Mouse (Mus musculus): ENCODE results near the gene C530008M17Rik. TPM values are rescaled to one million over a fixed set of nuclear protein-coding genes. Genes with fewer than 3 reads are reported as not detected.

The C530008M17Rik gene
- 10 to 100 TPM; 85.4 to 87.6 TPM for total RNA-seq (2021)
- long read RNA-seq, experiment 1, partial matches to known transcripts = 9 of 19 reads
- long read RNA-seq, experiment 1, other reads (novel, unspliced or antisense) = 10 of 19 reads
- long read RNA-seq, experiment 2, partial matches to known transcripts = 5 of 20 reads
- long read RNA-seq, experiment 2, other reads (novel, unspliced or antisense) = 15 of 20 reads

DNA sequence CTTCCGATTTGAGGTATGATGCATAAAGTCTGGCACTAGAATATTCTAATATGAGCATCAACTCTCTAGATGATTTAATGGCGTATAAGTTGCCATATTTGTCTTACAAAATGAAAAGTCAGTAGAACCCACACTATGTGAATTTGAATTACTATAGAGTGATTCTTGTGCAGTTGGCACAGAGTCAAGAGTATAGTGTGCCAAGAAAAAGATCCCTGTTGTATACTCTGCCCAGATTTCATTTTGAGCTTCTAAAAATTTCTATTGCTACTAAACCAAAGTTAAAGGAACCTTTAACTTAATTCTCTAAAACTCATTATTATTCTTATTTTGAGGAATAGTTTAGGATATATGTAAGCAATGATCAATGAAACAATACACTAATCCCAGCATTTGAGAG, at the start of gene C530008M17Rik:
Gene C530008M17Rik, plus strand, starts transcription at position 301 of the 400 bp plus-strand sequence.
- intact Hi-C loops (cut with DNase I) = loop anchor here (5.0 kb wide), 2 partner anchors 69 to 186 kb away; partner anchors contain the start of gene Cep135

GRCm38 (mm10) chr5:76609702-76610370, 46.5 kb upstream of the C530008M17Rik start:
- intact Hi-C loops (cut with DNase I) = no loop called here
- no peak for DNase-seq (ENCODE audit: low spot score in 2 of 2)

More for the DNA sequence above, at the start of gene C530008M17Rik:
- DNase-seq (ENCODE audit: low spot score in 2 of 2) = no peak

DNA sequence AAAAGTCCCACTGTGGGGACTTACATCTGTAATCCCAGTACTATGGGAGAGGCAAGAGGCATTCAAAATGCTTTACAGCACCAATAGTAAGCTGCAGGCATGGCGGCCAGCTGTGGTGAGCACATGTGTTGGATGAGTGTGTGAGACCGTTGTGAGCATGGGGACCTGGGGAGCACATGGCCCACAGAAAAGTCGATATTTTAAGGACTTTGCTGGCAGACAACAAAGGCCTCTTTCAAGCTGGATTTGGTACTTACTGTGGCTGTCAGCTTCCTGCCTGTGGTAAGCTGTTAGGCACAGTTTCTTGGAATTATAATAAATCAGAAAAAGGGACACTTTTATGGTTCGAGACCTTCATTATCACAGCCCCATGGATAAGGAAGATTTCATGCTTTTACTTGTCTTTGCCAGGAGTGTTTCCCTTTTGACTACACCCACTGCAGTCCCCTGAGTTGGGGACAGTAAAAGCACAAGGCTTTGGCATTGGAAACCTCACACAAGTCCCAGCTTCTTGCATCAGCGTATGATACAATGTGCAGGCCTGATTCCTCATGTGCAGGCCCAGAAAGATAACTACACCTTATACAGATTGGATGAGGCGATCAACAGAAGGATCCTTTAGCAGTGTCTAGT, 43.3 kb upstream of the C530008M17Rik start:
- DNase-seq (ENCODE audit: low spot score in 2 of 2) = no peak
- intact Hi-C loops (cut with DNase I) = no loop called here

DNA sequence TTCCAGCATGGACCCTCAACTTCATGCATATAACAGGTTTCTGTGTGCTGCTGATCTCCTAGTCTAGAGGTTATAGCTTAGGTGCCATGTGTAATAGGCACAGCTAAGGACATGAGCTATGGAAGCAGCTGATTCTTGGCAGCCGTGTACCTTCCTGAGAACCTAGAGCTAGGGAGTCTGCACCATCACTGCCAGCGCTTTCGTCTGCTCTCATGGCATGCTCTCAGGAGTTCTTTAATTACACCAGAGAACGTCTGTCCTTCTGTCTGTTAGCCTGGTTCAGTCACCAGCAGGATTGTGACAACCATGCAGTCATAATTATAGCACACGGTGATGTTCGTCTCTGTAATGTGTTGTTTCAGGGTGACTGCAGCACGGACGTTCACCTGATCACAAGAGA, 41.0 kb upstream of the C530008M17Rik start:
- DNase-seq (ENCODE audit: low spot score in 2 of 2) = peak in 1 of 2 experiments; percentile 26
- intact Hi-C loops (cut with DNase I) = no loop called here

GRCm38 (mm10) chr5:76616196-76616747, 40.0 kb upstream of the C530008M17Rik start:
- intact Hi-C loops (cut with DNase I) = no loop called here
- no peak for DNase-seq (ENCODE audit: low spot score in 2 of 2)

GRCm38 (mm10) chr5:76618750-76619149, 37.6 kb upstream of the C530008M17Rik start:
- no peak for DNase-seq (ENCODE audit: low spot score in 2 of 2)
- intact Hi-C loops (cut with DNase I) = no loop called here

DNA sequence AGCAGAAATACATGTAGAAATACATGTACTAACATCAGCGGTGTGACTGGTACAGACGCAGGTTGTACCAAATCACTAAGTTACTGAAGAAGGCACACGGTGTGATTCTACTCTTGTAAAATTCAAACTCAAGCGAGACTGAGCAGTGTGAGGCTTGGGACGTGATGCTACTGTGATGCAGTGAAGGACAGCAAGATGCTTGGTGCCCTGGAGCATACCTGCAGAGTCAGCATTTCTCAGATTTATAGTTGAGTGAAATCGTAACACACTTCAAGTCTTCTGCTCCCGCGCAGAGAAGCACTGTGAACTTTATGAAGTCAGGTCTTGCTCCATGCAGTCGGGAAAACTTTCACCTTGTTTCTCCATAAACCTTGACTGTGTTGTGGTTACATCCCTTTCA, 32.6 kb upstream of the C530008M17Rik start:
- no peak for DNase-seq (ENCODE audit: low spot score in 2 of 2)
- intact Hi-C loops (cut with DNase I) = no loop called here

DNA sequence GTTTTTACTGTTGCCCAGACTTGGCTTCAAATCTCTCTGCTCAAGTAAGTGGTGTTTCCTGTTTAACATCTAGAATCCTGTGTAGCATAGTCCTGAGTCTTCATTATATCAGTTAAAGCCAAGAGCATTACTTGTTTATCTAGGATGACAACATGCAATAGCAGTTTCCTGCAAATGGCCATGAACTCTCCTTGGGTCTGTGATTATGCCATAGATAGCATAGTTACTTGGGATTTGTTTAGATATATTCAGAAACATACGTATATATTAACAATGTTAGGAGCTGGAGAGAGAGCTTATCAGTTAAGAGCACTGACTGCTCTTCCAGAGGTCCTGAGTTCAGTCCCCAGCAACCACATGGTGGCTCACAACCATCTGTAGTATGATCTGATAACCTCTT, 28.5 kb upstream of the C530008M17Rik start:
- intact Hi-C loops (cut with DNase I) = no loop called here
- DNase-seq (ENCODE audit: low spot score in 2 of 2) = no peak

GRCm38 (mm10) chr5:76634012-76634411, 22.3 kb upstream of the C530008M17Rik start:
- intact Hi-C loops (cut with DNase I) = no loop called here
- no peak for DNase-seq (ENCODE audit: low spot score in 2 of 2)

DNA sequence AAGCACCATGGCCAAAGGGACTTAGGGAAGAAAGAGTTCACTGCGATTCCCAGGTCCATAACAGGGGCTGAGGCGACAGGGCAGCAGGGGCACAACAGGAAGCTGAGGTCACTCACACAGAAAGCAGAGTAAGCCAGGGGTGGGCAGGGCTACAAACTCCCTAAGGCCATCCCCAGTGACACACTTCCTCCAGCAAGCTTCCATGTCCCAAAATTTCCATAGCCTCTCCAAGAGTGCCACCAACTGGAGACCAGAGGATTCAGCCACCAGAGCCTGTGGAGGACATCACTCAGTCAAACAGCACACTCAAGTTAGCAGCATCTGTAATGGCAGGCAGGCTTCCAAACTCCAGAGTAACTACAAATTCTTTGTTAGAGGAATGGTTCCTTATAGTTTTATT, 20.7 kb upstream of the C530008M17Rik start:
- DNase-seq (ENCODE audit: low spot score in 2 of 2) = no peak
- intact Hi-C loops (cut with DNase I) = no loop called here

DNA sequence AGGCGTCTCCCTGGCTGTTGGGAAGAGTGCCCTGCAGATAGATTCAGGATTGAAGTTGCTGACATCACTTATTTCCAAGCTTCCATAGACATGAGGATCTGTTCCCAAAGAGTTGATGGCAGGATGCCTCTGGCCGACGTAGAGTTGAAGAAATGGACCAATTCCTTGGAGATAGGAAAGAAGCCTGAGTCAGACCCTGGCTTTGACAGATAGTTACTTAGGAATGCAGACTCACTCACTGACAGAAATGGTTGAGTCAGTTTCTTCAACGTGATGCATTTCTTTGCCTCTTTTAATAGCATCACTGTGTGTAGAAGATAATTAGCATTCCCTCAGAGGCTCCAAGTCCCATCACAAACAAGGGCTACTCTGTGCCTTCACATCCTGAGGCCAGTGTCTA, 14.2 kb upstream of the C530008M17Rik start:
- intact Hi-C loops (cut with DNase I) = no loop called here
- peak in 1 of 2 experiments; percentile 13 for DNase-seq (ENCODE audit: low spot score in 2 of 2)

DNA sequence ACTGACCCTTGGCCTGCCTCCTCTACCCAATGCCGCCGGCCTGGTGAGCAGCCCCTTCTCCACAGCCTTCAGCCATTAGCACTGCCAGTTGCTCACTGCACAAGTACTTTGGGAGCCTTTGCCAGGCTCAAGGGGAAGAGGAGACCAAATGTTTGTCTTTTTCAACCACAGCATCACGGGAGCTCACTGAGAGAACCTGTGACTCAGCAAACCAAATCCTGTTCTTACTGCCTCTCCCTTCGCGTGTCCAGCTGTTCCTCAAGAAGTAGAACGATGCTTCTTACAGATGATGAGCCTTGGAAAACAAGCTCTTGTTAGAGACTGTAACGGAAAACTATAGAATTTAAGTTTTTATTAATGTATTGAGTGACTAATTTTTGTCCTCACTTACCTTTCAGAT, 12.1 kb upstream of the C530008M17Rik start:
- intact Hi-C loops (cut with DNase I) = no loop called here
- DNase-seq (ENCODE audit: low spot score in 2 of 2) = no peak

GRCm38 (mm10) chr5:76645091-76645868, 11.0 kb upstream of the C530008M17Rik start:
- no peak for DNase-seq (ENCODE audit: low spot score in 2 of 2)
- intact Hi-C loops (cut with DNase I) = no loop called here

DNA sequence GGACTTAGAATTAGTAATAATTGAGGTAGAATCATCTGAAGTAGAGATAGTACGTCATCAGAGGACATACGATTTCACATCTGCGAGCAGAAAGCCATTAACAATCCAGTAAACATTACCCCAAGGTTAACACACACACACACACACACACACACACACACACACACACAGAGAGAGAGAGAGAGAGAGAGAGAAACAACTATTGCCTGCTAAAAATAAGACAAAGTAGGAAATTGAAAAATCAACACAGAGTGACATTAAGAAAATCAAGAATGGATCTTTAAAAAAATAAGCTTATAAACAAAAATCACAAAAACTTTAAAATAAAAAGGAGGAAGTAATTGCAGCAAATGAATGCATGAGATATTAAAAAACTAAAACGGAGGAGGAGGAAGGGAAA, 6.4 kb upstream of the C530008M17Rik start:
- DNase-seq (ENCODE audit: low spot score in 2 of 2) = no peak
- intact Hi-C loops (cut with DNase I) = no loop called here

- DNase-seq (ENCODE audit: low spot score in 2 of 2) = no peak
- intact Hi-C loops (cut with DNase I) = no loop called here
Observed at GRCm38 (mm10) chr5:76651151-76651725, 5.1 kb upstream of the C530008M17Rik start.

DNA sequence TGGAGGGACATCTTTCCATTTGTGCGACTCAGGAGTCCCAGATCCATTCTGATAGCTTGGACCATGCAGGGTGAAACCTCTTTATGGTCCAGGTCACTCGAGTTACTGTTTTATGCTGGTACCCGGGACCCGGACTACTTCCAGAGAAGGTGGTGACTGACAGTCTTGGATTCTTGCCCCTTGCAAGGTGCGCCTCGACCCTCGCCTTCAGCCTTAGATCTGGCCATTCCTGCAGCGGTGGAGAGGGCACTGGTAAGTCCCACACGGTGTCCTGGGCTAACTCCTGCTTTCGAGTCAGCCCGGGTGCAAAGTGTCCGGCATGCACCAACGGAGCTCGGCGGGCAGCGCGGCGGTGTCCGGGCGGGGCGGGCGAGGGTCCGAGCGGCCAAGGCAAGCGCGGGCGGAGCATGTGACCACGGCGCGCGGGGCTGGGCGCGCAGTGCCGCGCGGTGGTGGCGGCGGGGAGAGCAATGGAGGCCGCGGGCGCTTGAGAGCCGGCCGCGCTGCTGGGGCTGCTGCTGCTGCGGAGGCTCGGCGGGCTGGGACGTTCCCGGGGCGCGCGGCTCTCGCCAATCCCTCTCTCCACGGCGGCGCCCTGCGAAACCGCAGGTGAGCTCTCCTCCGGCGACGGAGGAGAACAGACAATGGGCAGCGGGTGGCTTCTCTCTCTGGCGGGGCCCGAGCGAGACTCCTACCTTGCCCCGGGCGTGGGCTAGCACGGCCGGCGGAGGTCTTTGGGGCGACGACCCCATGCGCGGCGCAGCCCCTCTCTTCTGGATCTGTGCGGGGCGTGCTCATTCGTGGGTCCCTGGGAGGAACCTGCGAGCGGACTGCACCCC, 1.2 kb downstream of the C530008M17Rik start:
- DNase-seq (ENCODE audit: low spot score in 2 of 2) = peak; percentile 57 to 75
- intact Hi-C loops (cut with DNase I) = loop anchor here (5.0 kb wide), 2 partner anchors 70 to 185 kb away; partner anchors contain the start of gene Cep135

GRCm38 (mm10) chr5:76658084-76658934, 2.0 kb downstream of the C530008M17Rik start:
- DNase-seq (ENCODE audit: low spot score in 2 of 2) = peak in 1 of 2 experiments; percentile 31
- intact Hi-C loops (cut with DNase I) = loop anchor here (5.0 kb wide), 2 partner anchors 71 to 184 kb away; partner anchors contain the start of gene Cep135

Measured in left cerebral cortex, postnatal 14 days (tissue).